Mouse (Mus musculus) CH12.LX (cell line): ENCODE results near the gene Cdc25a. TPM values are rescaled to one million over a fixed set of nuclear protein-coding genes. Genes with fewer than 3 reads are reported as not detected.

Experiments
- DNase-seq: peaks from one replicate; pipeline ENCODE4 v3.0.0-alpha.2; 2013; ENCODE audit errors: extremely low read depth
- H3K27ac ChIP-seq: 2 replicates; pipeline ENCODE4 v1.5.1; 2012; ENCODE audit warnings: low read depth, mild to moderate bottlenecking, control low read depth, moderate library complexity; ENCODE audit not compliant: insufficient read depth
- H3K27me3 ChIP-seq: replicated peaks from 2 replicates; pipeline ENCODE3; 2012; ENCODE audit warnings: inconsistent platforms
- H3K36me3 ChIP-seq, 2 experiments: replicated peaks in 1 of 2; 2 replicates each; pipeline versions ENCODE3 to v1.6.1; 2012; ENCODE audit warnings: inconsistent platforms in 1 of 2, low read length in 1 of 2, mild to moderate bottlenecking in 1 of 2, mixed read lengths in 1 of 2, moderate library complexity in 1 of 2; ENCODE audit not compliant: control insufficient read depth in 1 of 2, insufficient read depth in 1 of 2
- H3K4me1 ChIP-seq, 2 experiments: 2 replicates each; pipeline ENCODE4 v1.6.1; 2012; ENCODE audit warnings: inconsistent platforms in 1 of 2, moderate library complexity in 1 of 2; ENCODE audit not compliant: insufficient read depth in 2 of 2, control insufficient read depth in 1 of 2
- H3K4me2 ChIP-seq: 2 replicates; pipeline ENCODE4 v1.6.1; 2012; ENCODE audit warnings: low read depth, mild to moderate bottlenecking, control low read depth; ENCODE audit not compliant: poor library complexity, insufficient read depth, severe bottlenecking
- H3K4me3 ChIP-seq, 3 experiments: fragments of 150-350 bp in 1 of 3; sonication (generic) in 1 of 3; replicated peaks in 1 of 3; 2 replicates each; pipeline versions ENCODE3 to v1.5.1; 2011 to 2012; ENCODE audit warnings: low read depth in 2 of 3, low read length in 2 of 3, mild to moderate bottlenecking in 2 of 3, moderate library complexity in 2 of 3, control low read depth in 1 of 3, improper control_type of control experiment in 1 of 3, inconsistent platforms in 1 of 3, mixed read lengths in 1 of 3; ENCODE audit not compliant: poor library complexity in 1 of 3
- H3K79me2 ChIP-seq: replicated peaks from 2 replicates; pipeline ENCODE4 v1.6.1; 2012; ENCODE audit warnings: mild to moderate bottlenecking, moderate library complexity; ENCODE audit not compliant: control insufficient read depth, poor library complexity, insufficient read depth, severe bottlenecking; ENCODE audit errors: extremely low read depth
- H3K9ac ChIP-seq: 2 replicates; pipeline ENCODE4 v1.6.1; 2012; ENCODE audit warnings: low read depth, mild to moderate bottlenecking, control low read depth, moderate library complexity; ENCODE audit not compliant: insufficient read depth
- H3K9me3 ChIP-seq: replicated peaks from 2 replicates; pipeline ENCODE3; 2012; ENCODE audit warnings: low read length, inconsistent platforms, mixed read lengths
- BHLHE40 ChIP-seq: IDR thresholded peaks from 2 replicates; pipeline ENCODE4 v1.6.1; 2011; ENCODE audit warnings: mild to moderate bottlenecking, low read depth, low read length, improper control_type of control experiment
- CTCF ChIP-seq, 2 experiments: IDR thresholded peaks in 1 of 2; conservative IDR thresholded peaks in 1 of 2; 2 replicates each; pipeline ENCODE4 v1.5.1; 2011 to 2012; ENCODE audit warnings: low read depth in 2 of 2, low read length in 2 of 2, improper control_type of control experiment in 1 of 2, inconsistent platforms in 1 of 2, mild to moderate bottlenecking in 1 of 2, moderate library complexity in 1 of 2
- ELF1 ChIP-seq: IDR thresholded peaks from 2 replicates; pipeline ENCODE4 v1.6.1; 2014; ENCODE audit warnings: low read depth, mild to moderate bottlenecking, inconsistent platforms, low read length, improper control_type of control experiment
- GABPA ChIP-seq: IDR thresholded peaks from 2 replicates; pipeline ENCODE4 v1.6.1; 2012; ENCODE audit warnings: low read depth, low read length, improper control_type of control experiment, inconsistent platforms; ENCODE audit not compliant: insufficient replicate concordance
- HCFC1 ChIP-seq: IDR thresholded peaks from 2 replicates; pipeline ENCODE4 v1.6.1; 2012; ENCODE audit warnings: low read depth, mild to moderate bottlenecking, inconsistent platforms, low read length, improper control_type of control experiment
- IRF4 ChIP-seq: IDR thresholded peaks from 2 replicates; pipeline ENCODE4 v1.6.1; 2014; ENCODE audit warnings: low read depth, mild to moderate bottlenecking, inconsistent platforms, low read length, improper control_type of control experiment
- JUN ChIP-seq: IDR thresholded peaks from 2 replicates; pipeline ENCODE4 v1.6.1; 2011; ENCODE audit warnings: low read depth, mild to moderate bottlenecking, low read length, improper control_type of control experiment, moderate library complexity; ENCODE audit not compliant: insufficient read depth
- KAT2A ChIP-seq: IDR thresholded peaks from 2 replicates; pipeline ENCODE4 v1.6.1; 2012; ENCODE audit warnings: low read length, improper control_type of control experiment, inconsistent platforms; ENCODE audit not compliant: insufficient replicate concordance
- MAZ ChIP-seq: IDR thresholded peaks from 2 replicates; pipeline ENCODE4 v1.6.1; 2012; ENCODE audit warnings: low read depth, mild to moderate bottlenecking, inconsistent platforms, low read length, improper control_type of control experiment, moderate library complexity
- MEF2A ChIP-seq: IDR thresholded peaks from 2 replicates; pipeline ENCODE4 v1.6.1; 2014; ENCODE audit warnings: low read depth, mild to moderate bottlenecking, inconsistent platforms, low read length, improper control_type of control experiment, borderline replicate concordance
- MXI1 ChIP-seq: IDR thresholded peaks from 2 replicates; pipeline ENCODE4 v1.6.1; 2011; ENCODE audit warnings: mild to moderate bottlenecking, low read depth, low read length, improper control_type of control experiment
- NELFE ChIP-seq: IDR thresholded peaks from 2 replicates; pipeline ENCODE4 v1.6.1; 2011; ENCODE audit warnings: low read depth, low read length, improper control_type of control experiment
- POLR2AphosphoS2 ChIP-seq: IDR thresholded peaks from 2 replicates; pipeline ENCODE4 v1.6.1; 2011; ENCODE audit warnings: low read depth, low read length, improper control_type of control experiment
- RAD21 ChIP-seq: IDR thresholded peaks from 2 replicates; pipeline ENCODE4 v1.6.1; 2011; ENCODE audit warnings: low read depth, mild to moderate bottlenecking, low read length, improper control_type of control experiment, moderate library complexity
- SIN3A ChIP-seq: IDR thresholded peaks from 2 replicates; pipeline ENCODE4 v1.6.1; 2012; ENCODE audit warnings: low read length, improper control_type of control experiment, inconsistent platforms
- TCF12 ChIP-seq: IDR thresholded peaks from 2 replicates; pipeline ENCODE4 v1.6.1; 2014; ENCODE audit warnings: low read depth, mild to moderate bottlenecking, inconsistent platforms, low read length, improper control_type of control experiment
- UBTF ChIP-seq: IDR thresholded peaks from 2 replicates; pipeline ENCODE4 v1.6.1; 2012; ENCODE audit warnings: low read depth, mild to moderate bottlenecking, inconsistent platforms, low read length, improper control_type of control experiment, moderate library complexity
- USF1 ChIP-seq: IDR thresholded peaks from 2 replicates; pipeline ENCODE4 v1.6.1; 2014; ENCODE audit warnings: low read depth, mild to moderate bottlenecking, inconsistent platforms, low read length, improper control_type of control experiment
- ZMIZ1 ChIP-seq: IDR thresholded peaks from 2 replicates; pipeline ENCODE4 v1.6.1; 2012; ENCODE audit warnings: low read depth, mild to moderate bottlenecking, inconsistent platforms, low read length, improper control_type of control experiment
- dilution Hi-C: fragments of 300-500 bp; cut with MboI; formaldehyde crosslinking; loops from 2 replicates; pipeline ENCODE4 v1.14.3; 2020; ENCODE audit warnings: low sequenced_read_pairs; ENCODE audit not compliant: extremely low pct_unique_long_range_greater_than_20kb, extremely low pct_ligation_motif_present
- in situ Hi-C: fragments of 300-500 bp; cut with MboI; formaldehyde crosslinking; loops from 3 replicates; pipeline ENCODE4 v1.14.3; 2019; ENCODE audit warnings: low sequenced_read_pairs, low pct_ligation_motif_present, low pct_unique_long_range_greater_than_20kb, mixed read lengths
- polyA plus RNA-seq: library from polyadenylated mRNA; unstranded; fragments of >175 nt; gene quantifications from 2 replicates; pipeline ENCODE4 v1.2.1, GENCODE M21; 2012; ENCODE audit warnings: low read depth; ENCODE audit not compliant: insufficient read length
- total RNA-seq, 2 experiments: library from RNA; depleted of rRNA; stranded (reverse); fragments of 300-350 nt in 1 of 2; fragments of >200 nt in 1 of 2; gene quantifications; 2 replicates each; pipeline ENCODE4 v1.2.3; 2012 to 2014

Gene Cdc25a
- total and polyA plus RNA-seq, 3 experiments, result 32.4 to 74.9 (median 32.6) TPM

GRCm38 (mm10) chr9:109909926-109910325 lies 34.5 kb downstream of the Cdc25a start:
- Histone ChIP-seq H3K79me2 (no peaks in the 10 kb centered on the region), H3K27ac (no peak overlapping the region), H3K4me3 (no peak overlapping the region), H3K4me2 (no peak overlapping the region), H3K9me3 (no peaks in the 10 kb centered on the region), H3K36me3 (no peaks in the 10 kb centered on the region), H3K9ac (no peak overlapping the region), H3K27me3 (no peaks in the 10 kb centered on the region), H3K4me1 (peaks cover 0 to 25% of the 10 kb centered on the region in 2 experiments; a peak in 2 of 4 replicates)
- TF ChIP-seq CTCF (conservative IDR thresholded peaks at IDR 0.05 in 1 of 2, IDR thresholded peaks at IDR 0.05 in 1 of 2; ENCODE audit: low read depth in 2 of 2, low read length in 2 of 2), result no peak
- no peak for TF ChIP-seq KAT2A
- TF ChIP-seq TCF12, result no peak
- TF ChIP-seq GABPA, result no peak
- no peak for TF ChIP-seq HCFC1
- TF ChIP-seq RAD21, result no peak
- no peak for TF ChIP-seq JUN
- in situ Hi-C loops (no loop called here), dilution Hi-C loops (no loop called here)
- no peak for DNase-seq

- H3K27me3 ChIP-seq, result no peaks in the 10 kb centered on the region
- no peak overlapping the region for H3K4me3 ChIP-seq
- in situ Hi-C loops, result no loop called here
- no peaks in the 10 kb centered on the region for H3K36me3 ChIP-seq
- no peak for DNase-seq
- H3K79me2 ChIP-seq, result no peaks in the 10 kb centered on the region
- no peak overlapping the region for H3K4me2 ChIP-seq
- dilution Hi-C loops, result no loop called here
- peaks cover 0 to 25% of the 10 kb centered on the region in 2 experiments; a peak in 2 of 4 replicates for H3K4me1 ChIP-seq
- TF ChIP-seq USF1 (no peak), MEF2A (no peak), CTCF (conservative IDR thresholded peaks at IDR 0.05 in 1 of 2, IDR thresholded peaks at IDR 0.05 in 1 of 2; ENCODE audit: low read depth in 2 of 2, low read length in 2 of 2) (no peak), BHLHE40 (no peak), MXI1 (no peak), NELFE (no peak), MAZ (no peak), RAD21 (no peak), ELF1 (no peak), KAT2A (no peak), UBTF (no peak), IRF4 (no peak), SIN3A (no peak), POLR2AphosphoS2 (no peak), ZMIZ1 (no peak)
- no peak overlapping the region for H3K27ac ChIP-seq
- no peaks in the 10 kb centered on the region for H3K9me3 ChIP-seq
- H3K9ac ChIP-seq, result no peak overlapping the region
Observed at GRCm38 (mm10) chr9:109911779-109912178, 36.4 kb downstream of the Cdc25a start.
